Mouse (Mus musculus): ENCODE data around the gene Disp1. TPM values are rescaled to one million over a fixed set of nuclear protein-coding genes. Genes with fewer than 3 reads are reported as not detected.

Disp1 gene
- total RNA-seq, 2 experiments from 2014 or later: 2.1 to 6.7 TPM

DNA sequence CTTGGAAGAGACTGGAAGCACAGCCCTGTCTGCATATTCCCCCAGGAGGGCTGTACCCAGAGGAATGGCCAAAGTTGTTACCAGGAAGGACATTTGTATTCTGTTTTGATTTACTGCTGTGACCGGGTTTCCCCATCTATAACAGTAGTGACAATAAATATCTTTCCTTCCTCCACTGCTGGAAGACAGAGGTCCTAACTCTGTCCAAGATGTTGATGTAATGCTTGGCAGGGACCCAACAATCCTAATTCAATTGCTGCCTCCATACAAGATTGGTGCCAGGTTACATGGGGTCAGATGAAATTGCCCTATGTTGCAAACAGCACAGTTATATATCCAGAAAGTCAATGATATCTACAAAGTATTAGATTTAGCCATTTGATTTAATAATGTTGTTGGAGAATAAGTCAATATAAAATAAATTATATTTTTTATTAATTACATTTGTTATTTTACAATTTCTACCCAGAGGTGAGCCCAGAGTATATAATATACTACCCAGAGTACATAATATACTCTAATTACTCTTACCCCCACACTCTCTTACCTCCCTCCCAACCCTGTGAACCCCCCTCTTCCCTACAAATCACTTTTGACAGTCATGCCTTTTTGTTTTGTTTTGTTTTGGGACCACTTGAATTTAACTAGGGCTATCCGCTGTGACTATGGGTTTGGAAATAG, 165.6 kb downstream of the Disp1 start:
- no peak for ATAC-seq (replicated peaks; ENCODE audit: low FRiP score, poor library complexity, severe bottlenecking)

DNA sequence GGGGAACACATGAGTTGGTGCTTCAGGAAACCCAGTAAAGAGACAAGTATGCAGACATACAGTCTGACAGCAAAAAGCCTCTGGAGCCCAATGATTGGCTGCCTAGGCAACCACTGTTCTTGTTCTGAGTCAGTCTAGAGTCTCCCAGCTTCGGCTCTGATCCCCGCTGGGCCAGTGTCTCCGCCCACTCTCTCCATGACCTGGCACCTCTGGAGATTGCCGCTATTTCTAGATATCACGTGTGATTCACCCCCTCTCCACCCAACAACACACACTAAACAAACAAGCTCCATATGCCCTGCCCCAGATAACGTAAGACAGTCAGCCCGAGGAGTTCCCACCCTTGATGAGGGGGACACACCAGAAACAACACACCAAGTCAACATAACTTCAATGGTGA, 168.7 kb downstream of the Disp1 start:
- ATAC-seq (replicated peaks; ENCODE audit: low FRiP score, poor library complexity, severe bottlenecking): no peak

DNA sequence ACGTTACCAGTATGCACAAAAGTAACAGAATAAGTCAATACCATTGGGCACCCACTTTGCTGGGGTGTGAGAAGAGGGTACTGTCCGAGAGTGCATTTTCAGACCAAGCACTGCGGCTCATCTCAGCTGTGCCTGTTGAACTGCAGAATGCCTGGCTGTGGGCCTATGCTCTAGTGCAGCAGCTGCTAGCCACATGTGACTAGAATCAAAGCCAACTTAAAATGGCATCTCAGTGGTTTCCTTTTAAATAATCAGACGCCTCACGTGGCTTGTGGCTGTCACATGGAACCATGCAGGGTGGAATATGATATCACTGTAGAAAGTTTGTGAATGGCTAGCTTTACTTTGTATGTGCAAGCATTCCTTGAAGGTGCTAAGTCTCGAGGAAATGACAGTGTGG, 172.0 kb downstream of the Disp1 start:
- ATAC-seq (replicated peaks; ENCODE audit: low FRiP score, poor library complexity, severe bottlenecking): no peak

DNA sequence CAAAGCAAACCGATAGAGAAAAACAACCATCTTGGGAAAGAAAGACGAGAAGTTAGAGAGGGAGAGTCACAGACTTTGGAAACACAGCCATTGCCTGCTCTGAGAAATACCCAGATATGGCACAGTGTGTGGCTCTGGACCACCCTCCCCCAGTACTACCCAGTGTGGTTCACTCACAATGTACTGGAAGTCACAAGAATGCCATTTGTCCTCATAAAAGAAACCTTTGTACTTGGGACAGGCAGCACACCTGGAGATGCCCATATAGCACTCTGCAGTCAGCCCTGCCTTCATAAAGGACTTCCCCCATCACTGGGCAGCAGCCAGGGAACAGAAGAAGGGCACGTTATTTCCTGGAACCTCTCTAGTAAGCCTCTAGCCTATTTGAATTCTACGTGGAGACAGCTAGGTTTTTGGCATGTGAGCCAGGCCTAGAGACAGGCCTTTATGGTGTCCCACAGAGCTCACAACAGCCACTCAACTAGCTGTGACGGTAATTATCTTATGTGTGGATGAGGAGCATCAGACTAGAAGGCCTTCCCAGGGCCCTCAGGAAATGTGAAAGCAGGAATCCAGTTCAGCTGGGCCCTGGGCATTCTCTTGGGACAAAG, 173.3 kb downstream of the Disp1 start:
- ATAC-seq (replicated peaks; ENCODE audit: low FRiP score, poor library complexity, severe bottlenecking): no peak

DNA sequence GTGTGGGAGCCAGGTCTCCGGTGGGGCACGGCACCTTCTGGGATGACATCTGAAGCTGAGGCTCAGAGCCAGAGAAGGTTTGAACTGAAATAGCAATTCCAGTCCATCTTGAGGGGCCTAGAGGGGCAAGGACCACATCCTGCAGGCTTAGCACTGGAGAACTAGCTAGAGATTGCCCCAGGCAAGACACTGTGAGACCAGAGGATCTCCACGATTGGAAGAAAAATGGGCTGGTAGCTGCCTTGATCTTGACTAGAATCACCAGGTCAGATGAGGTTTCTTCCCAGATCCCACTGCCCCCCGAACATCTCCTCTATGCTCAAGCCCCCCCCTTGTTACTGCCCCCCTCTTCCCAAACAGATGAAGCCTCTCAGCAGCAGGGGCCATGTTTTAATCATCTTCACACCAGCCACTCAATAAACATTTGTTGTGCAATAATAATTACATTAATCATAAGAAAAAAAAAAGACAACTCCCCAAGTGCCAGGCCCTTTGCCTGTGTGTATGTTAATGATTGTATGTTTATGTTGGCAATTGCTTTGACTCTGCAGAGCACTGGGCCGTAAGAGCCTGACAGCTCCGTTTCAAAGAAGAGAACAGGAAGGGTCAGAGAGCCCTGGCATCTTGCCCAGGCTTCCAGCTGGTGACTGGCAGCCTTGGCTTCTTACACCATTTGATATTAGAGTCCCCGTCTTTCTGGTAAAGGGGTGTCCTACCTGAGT, 174.0 kb downstream of the Disp1 start:
- ATAC-seq (replicated peaks; ENCODE audit: low FRiP score, poor library complexity, severe bottlenecking): no peak

DNA sequence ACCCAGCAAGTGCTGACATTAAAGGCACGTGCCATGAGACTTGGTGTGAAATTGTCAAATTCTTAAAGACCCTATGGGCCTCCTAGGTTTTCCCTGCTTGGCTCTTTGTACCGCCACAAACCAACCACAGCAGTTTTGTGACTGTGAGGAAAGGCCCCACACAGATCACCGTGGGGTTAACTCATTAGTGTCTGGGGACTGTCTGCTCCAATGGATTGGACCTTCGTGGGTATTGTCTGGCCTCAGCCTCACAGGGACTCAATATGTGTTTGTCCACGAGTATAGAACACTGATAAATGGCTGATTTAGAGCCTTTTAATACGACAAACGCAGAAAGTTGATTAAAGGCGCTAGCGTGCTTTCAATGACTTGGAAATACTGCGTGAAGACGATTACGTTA, 175.2 kb downstream of the Disp1 start:
- no peak for ATAC-seq (replicated peaks; ENCODE audit: low FRiP score, poor library complexity, severe bottlenecking)

DNA sequence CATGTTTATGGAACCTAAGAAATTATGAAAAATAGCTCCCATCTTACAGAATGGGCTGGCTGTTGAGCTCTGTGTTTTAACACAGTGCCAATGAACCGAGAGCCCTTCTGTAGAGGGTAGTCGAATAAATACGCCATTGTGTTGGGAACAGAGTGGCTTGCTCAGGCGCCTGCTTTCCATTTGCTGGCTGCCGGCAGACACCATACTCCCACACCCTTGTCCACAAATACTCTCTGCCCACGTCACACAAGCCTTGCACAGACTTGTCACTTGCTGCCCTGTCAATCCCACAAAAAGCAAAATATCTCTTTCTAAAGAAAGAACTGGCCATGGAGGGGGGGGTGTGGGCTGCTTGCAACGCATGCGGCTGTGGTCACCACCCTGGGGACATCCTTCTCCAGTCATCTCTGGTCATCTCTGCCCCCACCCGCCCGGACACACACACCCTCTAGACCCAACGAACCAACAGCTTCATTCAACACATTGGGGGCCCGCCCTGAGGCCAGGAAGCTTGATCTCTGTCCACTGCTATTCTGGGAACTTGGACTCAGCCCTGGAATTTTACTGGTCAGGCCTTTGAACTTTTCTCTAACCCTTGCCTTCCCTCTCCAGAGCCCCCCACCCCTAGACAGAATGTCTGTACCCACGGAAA, 178.0 kb downstream of the Disp1 start:
- ATAC-seq (replicated peaks; ENCODE audit: low FRiP score, poor library complexity, severe bottlenecking): no peak

DNA sequence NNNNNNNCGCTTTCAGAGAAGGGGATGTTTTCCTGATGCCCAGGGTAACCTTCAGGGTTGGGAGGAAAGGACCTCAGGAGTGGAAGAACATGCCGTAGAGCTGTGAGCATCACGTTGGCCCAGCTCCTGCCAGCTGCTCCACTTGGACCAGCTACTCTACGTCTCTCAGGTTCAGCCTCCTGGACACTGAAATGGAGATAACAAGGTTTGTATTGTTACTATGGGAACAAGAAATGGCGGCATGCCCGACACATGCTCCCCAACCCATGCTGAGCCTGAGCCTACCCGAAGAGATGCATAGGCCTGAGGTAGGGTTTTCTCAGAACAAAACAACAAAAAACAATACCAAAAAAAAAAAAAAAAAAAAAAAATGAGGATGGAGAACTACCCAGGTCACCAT, 179.6 kb downstream of the Disp1 start:
- ATAC-seq (replicated peaks; ENCODE audit: low FRiP score, poor library complexity, severe bottlenecking): no peak

DNA sequence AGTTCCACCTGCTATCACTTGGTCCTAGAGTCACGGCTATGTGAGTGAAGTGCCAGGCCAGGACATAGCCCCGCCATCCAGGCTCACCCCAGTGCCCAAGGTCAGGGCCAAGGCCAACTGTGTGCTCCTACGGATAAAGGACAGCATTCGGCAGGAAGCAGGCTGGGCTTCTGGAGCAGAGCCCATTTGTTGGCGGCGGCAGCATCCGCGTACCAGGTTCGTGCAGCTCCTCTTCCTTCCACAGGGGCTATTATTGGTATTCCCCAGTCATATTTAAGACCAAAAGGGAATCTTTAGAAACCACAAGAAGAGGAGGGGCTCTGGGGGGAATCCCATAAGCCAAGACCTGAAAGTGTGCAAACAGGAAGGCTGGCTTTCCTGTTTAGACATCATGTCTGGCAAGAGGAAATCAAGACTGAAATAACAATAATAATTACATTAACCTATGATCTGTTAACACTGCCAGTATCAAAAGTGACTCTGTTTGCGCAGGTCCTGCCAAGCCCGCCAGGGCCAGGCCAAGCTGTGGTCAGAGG, 180.4 kb downstream of the Disp1 start:
- no peak for ATAC-seq (replicated peaks; ENCODE audit: low FRiP score, poor library complexity, severe bottlenecking)

DNA sequence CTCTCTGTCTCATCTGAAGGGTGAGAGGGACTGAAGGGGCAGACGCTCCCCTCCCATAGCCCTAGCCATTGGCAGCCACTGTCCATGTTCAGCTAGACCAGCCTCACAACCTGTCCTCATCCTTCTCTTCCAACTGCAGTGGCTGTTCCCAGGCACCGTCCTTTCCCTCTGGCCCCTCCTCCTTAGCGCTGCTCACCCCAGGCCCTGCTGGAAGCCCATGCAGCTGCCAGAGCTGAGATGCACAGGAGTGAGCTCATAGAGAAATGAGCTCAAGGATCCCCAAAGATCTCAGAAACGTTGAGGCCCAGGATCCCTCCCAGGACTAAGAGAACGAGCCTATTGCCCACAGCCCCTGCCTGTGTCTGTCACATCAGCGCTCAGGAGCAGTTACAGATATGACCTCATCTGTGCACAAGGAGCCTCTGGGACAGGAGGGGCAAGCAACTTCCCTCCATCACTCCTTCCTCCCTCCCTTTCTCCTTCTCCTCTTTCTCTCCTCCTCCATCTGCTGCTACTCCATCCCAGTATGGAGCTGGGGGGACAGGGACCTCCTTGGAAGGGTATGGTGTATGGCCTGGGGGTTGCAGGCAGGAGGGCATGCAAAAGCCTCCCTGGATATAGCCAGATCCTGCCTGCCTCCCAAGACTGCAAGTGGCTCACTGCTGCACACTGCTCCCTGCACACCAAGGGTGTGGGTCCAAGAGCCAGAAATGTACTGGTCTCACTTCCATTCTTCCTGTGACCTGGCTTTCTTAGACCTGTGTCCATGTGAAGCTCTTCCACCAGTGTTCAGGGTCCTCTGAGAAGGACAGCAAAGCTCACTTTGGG, 181.2 kb downstream of the Disp1 start:
- ATAC-seq (replicated peaks; ENCODE audit: low FRiP score, poor library complexity, severe bottlenecking): no peak

DNA sequence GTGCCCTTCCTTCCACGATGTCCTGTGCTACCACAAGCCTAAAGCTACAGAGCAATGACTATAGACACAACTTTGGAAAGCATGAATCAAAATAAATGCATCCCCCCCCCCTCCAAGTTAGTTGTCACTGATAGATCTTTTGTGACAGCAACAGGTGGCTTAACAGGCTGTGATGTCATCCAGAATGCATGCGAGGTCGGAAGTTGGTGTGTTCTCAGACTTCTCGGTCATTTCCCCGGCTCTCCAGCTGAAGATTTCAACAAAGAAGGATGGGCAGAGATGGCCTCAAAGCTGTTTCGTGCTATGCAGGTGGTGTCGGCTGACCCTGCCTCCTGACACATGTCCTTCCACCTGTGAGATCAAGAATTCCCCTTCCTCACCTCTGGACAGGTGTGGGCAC, 181.9 kb downstream of the Disp1 start:
- no peak for ATAC-seq (replicated peaks; ENCODE audit: low FRiP score, poor library complexity, severe bottlenecking)

Other genes with a start within 250 kb of the Disp1 start
- 40.7 and 75.9 TPM in 2 replicates for gene Aida, start 75.1 kb upstream of the Disp1 start, total RNA-seq (2015; ENCODE audit: low replicate concordance)
- 90.7 and 92.3 TPM in 2 replicates for gene Aida, start 75.1 kb upstream of the Disp1 start, total RNA-seq (2017; ENCODE audit: low replicate concordance)
- gene Brox, start 75.7 kb upstream of the Disp1 start, total RNA-seq (2015; ENCODE audit: low replicate concordance): 32.7 and 42.5 TPM in 2 replicates
- gene Brox, start 75.7 kb upstream of the Disp1 start, total RNA-seq (2017; ENCODE audit: low replicate concordance): 82.6 and 82.8 TPM in 2 replicates
- 25.6 and 59.5 TPM in 2 replicates for gene Mia3, start 148.0 kb upstream of the Disp1 start, total RNA-seq (2015; ENCODE audit: low replicate concordance)
- gene Mia3, start 148.0 kb upstream of the Disp1 start, total RNA-seq (2017; ENCODE audit: low replicate concordance): 32.2 and 47.9 TPM in 2 replicates
- gene Taf1a, start 167.5 kb upstream of the Disp1 start, total RNA-seq (2015; ENCODE audit: low replicate concordance): 0.84 and 2.5 TPM in 2 replicates
- gene Taf1a, start 167.5 kb upstream of the Disp1 start, total RNA-seq (2017; ENCODE audit: low replicate concordance): 4.0 TPM in 1 of 2 replicates, not detected in the other
- not detected in 2 replicates for gene Hhipl2, start 196.7 kb upstream of the Disp1 start, total RNA-seq (2015; ENCODE audit: low replicate concordance)
- gene Hhipl2, start 196.7 kb upstream of the Disp1 start, total RNA-seq (2017; ENCODE audit: low replicate concordance): not detected in 2 replicates